Mouse (Mus musculus) heart, adult 2 months (tissue): ENCODE results near the gene 4933406M09Rik.

Experiments
- CTCF ChIP-seq: fragments of 200-600 bp; IDR thresholded peaks from 2 replicates; pipeline ENCODE4 v1.8.1; 2022; ENCODE audit warnings: antibody characterized with exemption, mild to moderate bottlenecking, moderate library complexity
- POLR2A ChIP-seq: fragments of 200-500 bp; IDR thresholded peaks from 2 replicates; pipeline ENCODE4 v1.6.1; 2011; ENCODE audit warnings: mild to moderate bottlenecking, low read depth, low read length, control low read depth; ENCODE audit not compliant: insufficient read depth

DNA sequence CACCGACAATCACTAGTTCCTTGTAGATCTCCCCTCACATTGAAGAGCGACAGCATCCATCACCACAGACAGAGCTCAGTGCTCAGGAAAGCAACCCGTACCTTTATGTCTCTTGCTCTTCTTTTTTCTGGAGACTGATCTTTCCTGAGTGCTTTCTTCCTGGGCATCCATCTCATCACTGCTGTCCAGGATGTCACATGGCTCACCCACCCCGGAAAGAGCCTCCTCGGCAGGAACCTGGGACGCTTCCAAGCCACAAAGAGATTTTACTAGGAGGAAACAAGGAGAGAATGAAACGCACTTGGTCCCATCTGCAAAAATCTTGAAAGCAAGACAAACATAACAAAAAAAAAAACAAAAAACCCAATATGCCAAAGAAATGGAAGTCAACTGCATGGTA lies 25.1 kb upstream of the 4933406M09Rik start:
- TF ChIP-seq CTCF (no peak), POLR2A (no peak)
